Mouse (Mus musculus): Measurements from ENCODE around the gene Gsk3a.

Gene Gsk3a

DNA sequence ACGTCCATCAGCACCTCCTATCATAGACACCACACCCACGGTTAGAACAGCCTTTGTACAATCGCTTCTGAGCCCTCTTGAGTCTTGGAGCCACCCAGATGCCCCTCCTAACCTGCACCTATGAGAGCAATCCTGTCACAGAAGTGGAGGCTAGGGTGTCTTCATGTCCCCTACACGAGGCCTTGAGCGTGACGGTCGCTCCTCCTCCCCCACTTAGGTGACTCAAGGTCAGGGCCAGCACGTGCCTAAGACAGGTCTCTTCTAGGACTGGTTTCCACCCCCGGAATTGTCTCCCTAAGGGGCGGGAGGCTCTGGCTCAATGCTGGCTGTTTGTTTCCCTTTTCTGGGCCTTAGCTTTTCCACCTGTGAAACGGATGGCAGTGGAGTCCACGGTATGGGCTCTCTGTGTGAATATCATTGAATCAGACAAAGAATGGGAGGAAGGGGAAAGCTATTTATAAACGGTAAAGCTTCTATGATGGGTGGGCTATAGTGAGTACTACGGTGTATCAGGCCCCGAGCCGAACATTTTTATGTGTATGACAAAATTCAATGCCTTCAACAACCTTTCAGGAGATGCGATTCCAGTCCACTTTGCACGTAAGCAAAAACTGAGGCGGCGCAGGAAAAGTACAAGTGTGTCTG, 17.1 kb downstream of the Gsk3a start, which contains the start of gene Dedd2:
Dedd2 (minus strand) TSS at position 159 of the 645 bp plus-strand sequence.
- no peak for DNase-seq (ENCODE audit: low spot score)

- DNase-seq (ENCODE audit: low spot score), result peak; percentile 89
Measured at GRCm38 (mm10) chr7:25219756-25220456, 17.7 kb downstream of the Gsk3a start.

- no peak for DNase-seq (ENCODE audit: low spot score)
Measured at GRCm38 (mm10) chr7:25219416-25219750, 18.3 kb downstream of the Gsk3a start.

DNA sequence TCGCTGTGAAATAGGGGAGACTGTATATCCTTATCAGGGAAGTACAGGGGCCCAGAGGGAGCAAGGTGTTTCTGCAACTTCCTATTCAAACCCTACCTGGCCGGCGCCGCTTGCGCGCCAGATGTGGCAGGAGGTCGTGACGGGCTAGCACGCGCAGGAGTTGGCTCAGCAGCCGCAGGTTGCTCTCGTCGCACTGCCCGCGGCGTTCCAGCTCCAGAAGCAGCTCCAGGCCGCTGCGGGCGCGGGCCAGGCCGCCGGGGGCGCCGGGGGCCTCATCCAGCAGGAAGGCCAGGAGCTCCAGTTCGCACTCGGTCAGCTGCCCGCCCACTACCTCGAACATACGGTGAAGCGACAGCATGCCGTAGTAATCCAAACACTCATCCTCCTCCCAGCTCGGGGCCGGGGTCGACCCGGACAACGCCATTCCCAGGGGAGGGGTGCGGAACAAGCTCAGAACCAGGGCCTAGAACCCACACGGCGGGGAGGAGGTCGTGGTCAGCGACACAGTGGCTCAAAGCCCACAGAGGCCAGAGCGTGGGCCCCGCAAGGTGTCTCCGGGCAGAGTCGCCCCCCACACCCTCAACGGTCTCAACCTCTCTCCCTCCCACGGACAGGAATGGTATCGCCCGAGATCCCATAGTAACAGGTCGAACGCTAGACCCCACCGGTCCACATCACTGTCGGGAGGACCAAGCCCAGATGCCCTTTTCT, 18.8 kb downstream of the Gsk3a start:
- DNase-seq (ENCODE audit: low spot score), result no peak

GRCm38 (mm10) chr7:25217653-25218395, 19.8 kb downstream of the Gsk3a start:
- no peak for DNase-seq (ENCODE audit: low spot score)

GRCm38 (mm10) chr7:25214172-25214571, 23.5 kb downstream of the Gsk3a start:
- no peak for DNase-seq (ENCODE audit: low spot score)

DNA sequence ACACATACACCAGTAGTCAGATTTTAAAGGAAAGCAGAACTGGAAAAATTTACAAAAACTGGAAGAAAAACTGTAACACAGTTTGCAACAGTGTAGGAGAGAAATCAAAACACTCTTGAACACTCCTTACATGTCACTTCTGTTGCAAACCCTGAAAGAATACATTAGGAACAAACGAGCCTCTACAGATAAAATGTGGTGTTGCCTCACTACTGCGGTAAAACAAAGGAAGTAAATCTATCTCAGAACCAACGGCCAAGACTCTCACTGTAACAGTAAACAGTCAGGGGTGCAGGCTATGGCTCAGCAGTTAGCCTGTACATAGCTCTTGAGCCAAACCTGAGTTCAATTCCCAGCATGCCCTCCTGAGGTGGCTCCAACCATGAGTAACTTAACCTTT, 24.6 kb downstream of the Gsk3a start:
- no peak for DNase-seq (ENCODE audit: low spot score)

- no peak for DNase-seq (ENCODE audit: low spot score)
Measured at GRCm38 (mm10) chr7:25210482-25210881, 27.2 kb downstream of the Gsk3a start.

DNA sequence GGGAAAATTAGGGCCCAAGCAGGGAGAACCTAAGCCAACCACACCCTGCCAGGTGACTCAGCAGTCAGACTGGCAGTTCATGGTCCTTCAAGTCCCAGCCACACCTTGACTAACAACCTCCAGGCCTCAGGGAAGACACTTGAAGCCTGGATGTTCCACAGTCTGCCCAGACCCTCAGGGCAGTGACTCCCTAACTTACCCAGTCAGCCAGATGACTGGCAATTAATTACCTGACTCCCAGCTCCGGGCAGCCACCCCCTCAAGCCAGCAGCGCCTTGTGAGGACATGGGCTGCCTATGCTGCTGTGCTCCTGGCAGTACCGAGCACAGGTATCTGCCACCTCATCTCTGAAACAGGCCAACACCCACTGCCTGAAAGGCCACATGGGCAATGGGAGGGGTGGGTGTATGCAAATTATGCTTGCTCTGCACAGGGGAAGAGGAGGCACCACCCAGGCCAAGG, 28.5 kb downstream of the Gsk3a start:
- DNase-seq (ENCODE audit: low spot score), result no peak

DNA sequence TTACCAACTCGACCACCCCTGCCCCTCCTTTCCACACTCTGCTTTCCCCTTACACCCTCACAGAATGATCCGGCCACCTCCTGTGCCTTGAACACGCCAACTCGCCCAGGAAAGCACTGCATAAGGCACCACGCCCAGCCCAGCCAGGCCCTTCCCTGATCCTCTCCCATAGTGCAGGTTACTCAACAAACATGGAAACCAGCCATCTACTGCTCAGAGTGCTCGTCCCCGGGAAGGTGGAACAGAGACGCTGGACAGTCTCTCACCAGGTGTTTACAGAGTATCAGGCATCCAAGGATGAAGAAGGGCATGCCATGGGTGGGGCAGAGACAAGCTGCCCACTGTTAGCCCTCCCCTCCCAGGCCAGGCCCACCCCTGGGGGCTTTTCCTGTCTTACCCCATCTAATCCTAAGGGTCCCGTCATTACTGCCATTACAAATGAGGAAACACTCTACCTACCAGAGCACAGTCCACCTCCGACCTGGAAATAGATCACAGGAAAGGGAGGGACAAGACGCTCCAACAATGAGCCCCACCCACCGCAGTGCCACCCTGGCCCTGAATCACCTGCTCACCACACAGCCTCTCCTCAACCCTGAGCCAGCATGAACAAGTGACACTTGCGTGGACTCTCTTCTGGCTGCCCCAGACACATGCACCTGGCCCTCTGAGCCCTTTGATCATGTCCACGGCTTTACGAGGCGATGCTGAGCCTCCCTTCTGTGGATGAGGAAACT, 31.4 kb downstream of the Gsk3a start:
- DNase-seq (ENCODE audit: low spot score), result no peak

DNA sequence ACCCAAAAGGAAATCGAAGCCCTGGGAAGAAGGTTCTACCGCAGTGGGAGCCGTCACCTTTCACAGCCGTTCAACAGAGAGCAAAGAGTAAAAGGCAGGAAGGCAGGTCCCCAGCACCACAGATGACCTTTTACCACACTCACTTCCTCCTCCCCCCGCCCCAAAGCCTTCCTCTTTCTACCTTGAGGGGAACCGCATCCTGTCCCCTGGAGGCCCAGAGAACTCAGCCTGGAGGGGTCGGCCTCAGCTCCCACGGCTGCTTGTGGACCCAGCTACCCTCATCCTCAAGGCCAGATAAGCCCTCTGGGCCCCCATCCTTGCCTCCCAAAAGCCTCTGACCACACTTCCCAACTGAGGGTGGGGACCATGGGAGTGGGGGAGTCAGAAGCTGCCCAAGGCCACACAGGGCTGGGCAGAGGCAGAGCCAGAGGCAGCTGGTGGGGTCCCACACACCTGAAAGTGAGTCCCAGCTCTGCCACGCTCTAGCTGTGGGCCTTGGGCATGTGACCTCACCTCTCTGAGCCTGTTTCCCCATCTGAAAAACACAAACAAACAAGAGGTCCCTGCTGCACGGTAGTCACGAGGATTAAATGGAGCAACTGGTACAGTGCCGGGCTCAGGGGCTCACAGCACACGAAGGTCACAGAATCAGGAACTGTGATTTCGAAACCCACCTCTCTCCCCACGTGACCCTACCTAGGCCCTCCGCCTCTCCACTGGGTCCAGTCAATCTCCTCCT, 32.1 kb downstream of the Gsk3a start:
- no peak for DNase-seq (ENCODE audit: low spot score)

- DNase-seq (ENCODE audit: low spot score), result no peak
Measured at GRCm38 (mm10) chr7:25203624-25204023, 34.0 kb downstream of the Gsk3a start.

- no peak for DNase-seq (ENCODE audit: low spot score)
Measured at GRCm38 (mm10) chr7:25197384-25198018, 40.1 kb downstream of the Gsk3a start.

GRCm38 (mm10) chr7:25196107-25196506, 41.5 kb downstream of the Gsk3a start:
- no peak for DNase-seq (ENCODE audit: low spot score)

GRCm38 (mm10) chr7:25195148-25195547, 42.5 kb downstream of the Gsk3a start:
- DNase-seq (ENCODE audit: low spot score), result no peak

DNA sequence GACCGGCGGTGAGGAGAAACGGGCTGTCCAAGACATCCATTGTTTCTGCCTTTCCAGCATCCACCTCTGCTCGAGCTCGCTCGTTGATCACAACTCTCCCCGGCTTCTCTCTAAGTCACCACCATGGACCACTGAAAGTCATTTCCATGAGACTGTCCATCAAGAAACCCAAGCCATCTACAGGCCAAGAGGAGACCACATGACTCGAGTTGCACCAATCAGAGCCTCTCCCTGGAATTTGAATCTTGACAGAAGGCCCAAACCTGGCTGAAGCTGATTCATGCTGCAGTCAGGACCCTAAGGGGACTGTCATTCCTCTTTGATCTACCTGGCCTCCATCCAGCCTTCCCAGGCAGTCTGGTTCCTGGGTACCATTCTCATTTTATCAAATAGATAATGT, 45.5 kb downstream of the Gsk3a start:
- DNase-seq (ENCODE audit: low spot score), result no peak

GRCm38 (mm10) chr7:25190806-25191205, 46.8 kb downstream of the Gsk3a start:
- DNase-seq (ENCODE audit: low spot score), result no peak

DNA sequence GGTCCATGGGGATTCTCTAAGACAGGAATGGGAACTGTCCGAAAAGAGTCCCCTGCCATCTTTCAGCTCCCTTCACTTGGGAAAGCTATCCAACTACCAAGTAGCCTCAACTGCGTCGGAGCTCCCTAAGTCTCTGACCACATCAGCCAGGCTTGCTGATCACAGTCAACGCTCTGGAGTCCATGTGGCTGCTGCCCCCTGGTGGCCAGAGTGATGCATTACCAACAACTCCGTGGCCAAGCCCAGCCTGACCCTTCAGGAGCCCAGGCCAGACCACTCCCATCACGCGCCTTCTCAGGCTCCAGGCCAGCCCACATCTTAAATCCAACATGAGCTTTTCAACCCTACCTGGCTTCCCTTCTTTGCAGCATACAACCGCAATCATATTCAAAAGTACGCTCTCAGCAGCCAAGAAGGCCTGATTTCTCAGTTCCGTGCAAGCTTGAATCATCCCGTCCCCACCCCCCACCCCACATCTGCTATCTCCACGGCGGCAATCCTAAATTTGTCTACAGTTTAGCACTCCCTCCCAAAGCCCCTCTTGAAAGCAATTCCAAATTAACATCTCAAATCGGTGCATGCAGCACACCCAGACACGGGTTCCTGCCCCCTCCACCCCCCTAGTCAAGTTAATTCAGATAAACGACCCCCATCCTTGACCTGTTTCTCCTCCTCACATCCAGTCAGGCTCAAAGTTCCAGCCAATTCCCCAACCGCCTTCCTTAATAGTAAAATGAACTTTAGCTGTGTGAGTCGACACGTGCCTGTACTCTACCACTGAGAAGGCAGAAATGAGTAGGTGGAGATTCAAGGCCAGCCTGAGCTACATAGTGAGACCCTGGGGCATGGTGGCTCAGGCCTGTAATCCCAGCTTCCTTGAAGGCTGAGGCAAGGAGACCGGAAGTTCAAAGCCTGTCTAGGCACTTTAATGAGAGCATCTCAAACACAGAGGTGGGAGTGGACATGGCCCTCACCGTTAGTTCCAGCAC, 49.7 kb downstream of the Gsk3a start:
- peak; percentile 76 for DNase-seq (ENCODE audit: low spot score)

DNA sequence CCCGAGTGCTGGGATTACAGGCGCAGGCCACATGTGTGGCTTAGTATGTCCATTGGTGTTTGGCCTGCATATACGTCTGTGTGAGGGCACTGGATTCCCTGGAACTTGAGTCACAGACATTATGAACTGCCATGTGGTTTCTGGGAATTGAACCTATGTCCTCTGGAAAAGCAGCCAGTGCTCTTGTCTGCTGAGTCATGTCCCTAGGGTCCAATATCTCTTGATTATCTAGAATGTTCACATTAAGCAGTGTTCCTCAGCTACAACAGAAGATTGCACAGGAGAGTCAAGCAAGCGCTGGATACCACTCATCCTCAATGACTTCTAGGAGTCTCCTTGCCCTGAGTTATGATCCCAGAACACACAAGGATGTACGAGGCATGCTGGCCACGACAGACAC, 53.6 kb downstream of the Gsk3a start:
- DNase-seq (ENCODE audit: low spot score), result no peak
